Mouse (Mus musculus): Measurements from ENCODE around the gene Asic5. TPM values are rescaled to one million over a fixed set of nuclear protein-coding genes. Genes with fewer than 3 reads are reported as not detected.

Asic5 gene
- polyA plus RNA-seq, 1 experiment from 2014 or later, result not detected

DNA sequence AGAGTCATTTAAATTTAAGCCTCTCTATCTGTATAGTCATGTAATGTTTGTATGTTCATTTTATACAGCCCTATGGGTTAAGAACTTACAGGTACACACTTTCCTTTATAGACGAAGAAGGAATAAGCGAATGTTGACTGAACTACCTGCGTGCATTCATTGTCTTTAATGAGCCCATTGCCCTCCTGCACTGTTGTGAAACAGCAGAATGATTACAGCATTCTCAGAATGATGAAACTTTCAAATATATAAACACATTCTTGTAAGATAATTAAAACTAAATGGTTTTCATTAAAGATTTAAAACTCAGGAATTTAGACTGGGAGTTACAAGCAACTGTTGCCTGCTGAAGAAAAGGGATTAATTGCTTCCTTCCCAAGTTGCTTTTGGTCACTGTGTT, 5.5 kb downstream of the Asic5 start:
- Histone ChIP-seq H3K27me3 (ENCODE audit: control insufficient read depth, insufficient read depth, low read length) (no peaks in the 10 kb centered on the region), H3K36me3 (ENCODE audit: control insufficient read depth, insufficient read depth, low read length) (no peaks in the 10 kb centered on the region), H3K9me3 (ENCODE audit: control insufficient read depth, low read length) (no peaks in the 10 kb centered on the region), H3K4me2 (replicated peaks; ENCODE audit: low read depth, low read length) (no peak overlapping the region), H3K9ac (ENCODE audit: low read depth, low read length) (no peak overlapping the region), H3K27ac (ENCODE audit: low read depth, low read length) (no peak overlapping the region), H3K4me3 (ENCODE audit: low read length) (no peak overlapping the region), H3K4me1 (ENCODE audit: control insufficient read depth, insufficient read depth, low read length) (no peaks in the 10 kb centered on the region)
- 95% methylated on average over 3 of the region's 3 CpGs for WGBS
- no peak for ATAC-seq (ENCODE audit: low FRiP score, low TSS enrichment)

- H3K27me3 ChIP-seq (ENCODE audit: control insufficient read depth, insufficient read depth, low read length), result no peaks in the 10 kb centered on the region
- H3K4me1 ChIP-seq (ENCODE audit: control insufficient read depth, insufficient read depth, low read length), result no peaks in the 10 kb centered on the region
- H3K9me3 ChIP-seq (ENCODE audit: control insufficient read depth, low read length), result no peaks in the 10 kb centered on the region
- no peak overlapping the region for H3K4me3 ChIP-seq (ENCODE audit: low read length)
- H3K9ac ChIP-seq (ENCODE audit: low read depth, low read length), result no peak overlapping the region
- H3K27ac ChIP-seq (ENCODE audit: low read depth, low read length), result no peak overlapping the region
- no peak overlapping the region for H3K4me2 ChIP-seq (replicated peaks; ENCODE audit: low read depth, low read length)
- no peaks in the 10 kb centered on the region for H3K36me3 ChIP-seq (ENCODE audit: control insufficient read depth, insufficient read depth, low read length)
- WGBS, result 53% methylated on average over 2 of the region's 2 CpGs
- no peak for ATAC-seq (ENCODE audit: low FRiP score, low TSS enrichment)
These were observed 7.6 kb downstream of the Asic5 start for GRCm38 (mm10) chr3:81989692-81990141.

- no peak for ATAC-seq (ENCODE audit: low FRiP score, low TSS enrichment)
- WGBS, result 67% methylated on average over 3 of the region's 3 CpGs
- Histone ChIP-seq H3K27me3 (ENCODE audit: control insufficient read depth, insufficient read depth, low read length) (no peaks in the 10 kb centered on the region), H3K9ac (ENCODE audit: low read depth, low read length) (no peak overlapping the region), H3K9me3 (ENCODE audit: control insufficient read depth, low read length) (no peaks in the 10 kb centered on the region), H3K36me3 (ENCODE audit: control insufficient read depth, insufficient read depth, low read length) (no peaks in the 10 kb centered on the region), H3K27ac (ENCODE audit: low read depth, low read length) (no peak overlapping the region), H3K4me3 (ENCODE audit: low read length) (no peak overlapping the region), H3K4me1 (ENCODE audit: control insufficient read depth, insufficient read depth, low read length) (no peaks in the 10 kb centered on the region), H3K4me2 (replicated peaks; ENCODE audit: low read depth, low read length) (no peak overlapping the region)
These were observed 8.4 kb downstream of the Asic5 start for GRCm38 (mm10) chr3:81990531-81990930.

DNA sequence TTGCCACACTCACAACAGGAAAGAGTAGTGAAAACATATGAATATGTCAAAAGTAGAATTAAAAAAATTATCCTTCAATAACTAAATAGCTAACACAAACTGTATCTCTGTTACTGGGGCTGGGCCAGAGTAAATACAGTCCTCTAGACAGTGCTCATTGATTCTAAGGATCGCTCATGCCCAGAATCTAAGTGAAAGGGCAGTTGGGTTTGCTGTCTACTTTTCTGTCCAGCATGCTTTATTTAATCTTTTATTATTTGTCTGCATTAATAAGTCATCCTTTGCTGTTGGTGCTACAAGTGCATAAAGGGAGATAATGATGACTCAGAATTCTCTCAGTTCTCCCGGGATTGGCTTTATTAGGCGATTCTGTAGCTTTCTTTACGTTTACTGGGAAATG, 13.3 kb downstream of the Asic5 start:
- H3K27me3 ChIP-seq (ENCODE audit: control insufficient read depth, insufficient read depth, low read length), result no peaks in the 10 kb centered on the region
- no peak overlapping the region for H3K4me2 ChIP-seq (replicated peaks; ENCODE audit: low read depth, low read length)
- no peaks in the 10 kb centered on the region for H3K36me3 ChIP-seq (ENCODE audit: control insufficient read depth, insufficient read depth, low read length)
- H3K9ac ChIP-seq (ENCODE audit: low read depth, low read length), result no peak overlapping the region
- no peak overlapping the region for H3K4me3 ChIP-seq (ENCODE audit: low read length)
- no peaks in the 10 kb centered on the region for H3K9me3 ChIP-seq (ENCODE audit: control insufficient read depth, low read length)
- no peak for ATAC-seq (ENCODE audit: low FRiP score, low TSS enrichment)
- WGBS, result 38% methylated on average over 4 of the region's 4 CpGs
- no peak overlapping the region for H3K27ac ChIP-seq (ENCODE audit: low read depth, low read length)
- no peaks in the 10 kb centered on the region for H3K4me1 ChIP-seq (ENCODE audit: control insufficient read depth, insufficient read depth, low read length)

- no peak overlapping the region for H3K9ac ChIP-seq (ENCODE audit: low read depth, low read length)
- no peaks in the 10 kb centered on the region for H3K9me3 ChIP-seq (ENCODE audit: control insufficient read depth, low read length)
- H3K4me2 ChIP-seq (replicated peaks; ENCODE audit: low read depth, low read length), result no peak overlapping the region
- no peaks in the 10 kb centered on the region for H3K36me3 ChIP-seq (ENCODE audit: control insufficient read depth, insufficient read depth, low read length)
- H3K27ac ChIP-seq (ENCODE audit: low read depth, low read length), result no peak overlapping the region
- no peaks in the 10 kb centered on the region for H3K27me3 ChIP-seq (ENCODE audit: control insufficient read depth, insufficient read depth, low read length)
- 2% methylated on average over 1 of the region's 1 CpGs for WGBS
- no peak overlapping the region for H3K4me3 ChIP-seq (ENCODE audit: low read length)
- no peaks in the 10 kb centered on the region for H3K4me1 ChIP-seq (ENCODE audit: control insufficient read depth, insufficient read depth, low read length)
- no peak for ATAC-seq (ENCODE audit: low FRiP score, low TSS enrichment)
These were observed 13.9 kb downstream of the Asic5 start for GRCm38 (mm10) chr3:81995988-81996387.

DNA sequence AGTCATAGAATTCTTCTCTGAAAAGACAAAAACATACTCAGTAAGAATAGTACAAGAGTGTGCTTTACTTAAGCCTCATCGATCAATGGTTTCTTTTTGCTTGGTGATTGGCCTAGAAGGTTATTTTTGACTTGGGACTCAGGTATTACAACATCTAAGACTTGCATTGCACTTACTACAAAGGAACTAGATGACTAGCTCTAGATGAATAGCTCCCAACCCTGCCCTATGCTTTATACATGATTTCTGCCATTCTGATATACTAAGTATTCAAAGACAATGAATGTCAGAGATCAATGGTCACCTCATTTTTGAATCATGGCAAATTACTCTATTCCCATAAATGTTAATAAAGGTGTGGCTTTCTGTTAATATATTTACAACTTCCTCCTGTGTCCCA, 24.9 kb downstream of the Asic5 start:
- H3K9ac ChIP-seq (ENCODE audit: low read depth, low read length), result no peak overlapping the region
- no peaks in the 10 kb centered on the region for H3K27me3 ChIP-seq (ENCODE audit: control insufficient read depth, insufficient read depth, low read length)
- no peak overlapping the region for H3K4me2 ChIP-seq (replicated peaks; ENCODE audit: low read depth, low read length)
- H3K9me3 ChIP-seq (ENCODE audit: control insufficient read depth, low read length), result no peaks in the 10 kb centered on the region
- no peaks in the 10 kb centered on the region for H3K36me3 ChIP-seq (ENCODE audit: control insufficient read depth, insufficient read depth, low read length)
- ATAC-seq (ENCODE audit: low FRiP score, low TSS enrichment), result no peak
- 92% methylated on average over 1 of the region's 1 CpGs for WGBS
- H3K4me1 ChIP-seq (ENCODE audit: control insufficient read depth, insufficient read depth, low read length), result no peaks in the 10 kb centered on the region
- no peak overlapping the region for H3K4me3 ChIP-seq (ENCODE audit: low read length)
- no peak overlapping the region for H3K27ac ChIP-seq (ENCODE audit: low read depth, low read length)

GRCm38 (mm10) chr3:82014148-82014703, 32.1 kb downstream of the Asic5 start:
- Histone ChIP-seq H3K27me3 (ENCODE audit: control insufficient read depth, insufficient read depth, low read length) (no peaks in the 10 kb centered on the region), H3K4me2 (replicated peaks; ENCODE audit: low read depth, low read length) (no peak overlapping the region), H3K36me3 (ENCODE audit: control insufficient read depth, insufficient read depth, low read length) (no peaks in the 10 kb centered on the region), H3K4me3 (ENCODE audit: low read length) (no peak overlapping the region), H3K4me1 (ENCODE audit: control insufficient read depth, insufficient read depth, low read length) (no peaks in the 10 kb centered on the region), H3K9ac (ENCODE audit: low read depth, low read length) (no peak overlapping the region), H3K27ac (ENCODE audit: low read depth, low read length) (no peak overlapping the region), H3K9me3 (ENCODE audit: control insufficient read depth, low read length) (no peaks in the 10 kb centered on the region)
- WGBS, result 61% methylated on average over 7 of the region's 7 CpGs
- no peak for ATAC-seq (ENCODE audit: low FRiP score, low TSS enrichment)

DNA sequence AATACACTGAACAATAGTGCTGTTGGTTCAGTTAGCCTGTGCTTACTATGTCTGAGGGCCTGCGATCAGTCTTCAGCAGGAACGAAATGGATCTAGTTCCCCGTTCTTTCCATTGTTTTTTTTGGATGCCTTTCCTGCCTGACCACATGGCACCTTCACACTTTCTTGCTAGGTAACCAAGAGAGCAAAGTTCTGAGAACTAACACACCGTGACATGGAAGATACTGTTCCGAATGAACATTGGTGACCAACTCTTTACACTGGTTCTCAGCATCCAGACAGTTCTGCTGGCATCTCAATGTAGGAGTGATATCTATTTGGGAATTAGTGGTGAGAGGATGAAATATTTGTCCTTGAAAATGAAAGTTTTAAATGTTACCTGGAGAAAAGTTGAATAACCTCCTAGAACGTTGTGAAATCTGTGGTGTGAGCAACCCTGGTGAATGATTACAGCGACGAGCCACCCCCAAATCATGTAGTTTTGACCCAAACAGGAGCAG, 40.4 kb downstream of the Asic5 start:
- Histone ChIP-seq H3K36me3 (ENCODE audit: control insufficient read depth, insufficient read depth, low read length) (no peaks in the 10 kb centered on the region), H3K4me3 (ENCODE audit: low read length) (no peak overlapping the region), H3K4me2 (replicated peaks; ENCODE audit: low read depth, low read length) (no peak overlapping the region), H3K9me3 (ENCODE audit: control insufficient read depth, low read length) (no peaks in the 10 kb centered on the region), H3K9ac (ENCODE audit: low read depth, low read length) (no peak overlapping the region), H3K27ac (ENCODE audit: low read depth, low read length) (no peak overlapping the region), H3K4me1 (ENCODE audit: control insufficient read depth, insufficient read depth, low read length) (no peaks in the 10 kb centered on the region), H3K27me3 (ENCODE audit: control insufficient read depth, insufficient read depth, low read length) (no peaks in the 10 kb centered on the region)
- ATAC-seq (ENCODE audit: low FRiP score, low TSS enrichment), result no peak
- WGBS, result 77% methylated on average over 8 of the region's 8 CpGs

DNA sequence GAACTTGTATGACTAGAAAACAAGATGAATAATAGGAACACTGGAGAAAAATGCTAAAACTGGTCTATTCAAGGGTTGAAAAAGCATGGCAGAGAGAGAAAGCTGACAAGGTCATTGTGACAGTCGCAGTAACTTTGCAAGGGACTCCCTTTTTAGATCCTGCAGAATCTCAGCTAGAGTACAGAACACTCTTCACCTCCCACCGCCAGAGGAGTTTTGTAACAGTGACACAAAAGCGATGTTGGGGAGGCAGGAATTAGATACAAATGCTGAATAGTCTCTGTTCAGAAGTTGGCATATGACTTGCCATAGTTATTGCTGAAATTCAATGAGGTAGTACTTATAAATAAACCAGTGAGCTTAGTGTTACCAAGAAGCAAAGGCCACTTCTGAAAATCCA, 41.0 kb downstream of the Asic5 start:
- 86% methylated on average over 3 of the region's 3 CpGs for WGBS
- H3K4me1 ChIP-seq (ENCODE audit: control insufficient read depth, insufficient read depth, low read length), result no peaks in the 10 kb centered on the region
- ATAC-seq (ENCODE audit: low FRiP score, low TSS enrichment), result no peak
- H3K36me3 ChIP-seq (ENCODE audit: control insufficient read depth, insufficient read depth, low read length), result no peaks in the 10 kb centered on the region
- H3K27ac ChIP-seq (ENCODE audit: low read depth, low read length), result no peak overlapping the region
- H3K9me3 ChIP-seq (ENCODE audit: control insufficient read depth, low read length), result no peaks in the 10 kb centered on the region
- no peak overlapping the region for H3K9ac ChIP-seq (ENCODE audit: low read depth, low read length)
- H3K4me2 ChIP-seq (replicated peaks; ENCODE audit: low read depth, low read length), result no peak overlapping the region
- no peaks in the 10 kb centered on the region for H3K27me3 ChIP-seq (ENCODE audit: control insufficient read depth, insufficient read depth, low read length)
- H3K4me3 ChIP-seq (ENCODE audit: low read length), result no peak overlapping the region

Data from kidney, embryonic 14.5 days (tissue).